Mouse (Mus musculus): ENCODE results near the gene Zdhhc9. TPM values are rescaled to one million over a fixed set of nuclear protein-coding genes. Genes with fewer than 3 reads are reported as not detected.

The Zdhhc9 gene
- polyA plus RNA-seq, 1 experiment = 0.29 TPM

GRCm38 (mm10) chrX:48193235-48194152 lies 15.2 kb downstream of the Zdhhc9 start:
- peaks cover 2% of the 10 kb centered on the region; the same call in 1 of the 2 replicates for H3K36me3 ChIP-seq (ENCODE audit: control insufficient read depth)

GRCm38 (mm10) chrX:48191261-48191660 lies 17.4 kb downstream of the Zdhhc9 start:
- TF ChIP-seq GATA1 (IDR thresholded peaks at IDR 0.05; ENCODE audit: low read length) (no peak), TAL1 (IDR thresholded peaks at IDR 0.05; ENCODE audit: low read length) (no peak)
- no peaks in the 10 kb centered on the region for H3K4me1 ChIP-seq (ENCODE audit: control insufficient read depth)
- no peaks in the 10 kb centered on the region for H3K9me3 ChIP-seq (ENCODE audit: control insufficient read depth, low read length)
- H3K36me3 ChIP-seq (ENCODE audit: control insufficient read depth) = peaks cover 2% of the 10 kb centered on the region; the same call in 1 of the 2 replicates
- no peak overlapping the region for H3K4me3 ChIP-seq (replicated peaks)
- no peaks in the 10 kb centered on the region for H3K27me3 ChIP-seq (ENCODE audit: control insufficient read depth)

More at GRCm38 (mm10) chrX:48193235-48194152, 15.2 kb downstream of the Zdhhc9 start:
- H3K4me1 ChIP-seq (ENCODE audit: control insufficient read depth) = no peaks in the 10 kb centered on the region
- H3K4me3 ChIP-seq (replicated peaks) = no peak overlapping the region
- no peaks in the 10 kb centered on the region for H3K9me3 ChIP-seq (ENCODE audit: control insufficient read depth, low read length)
- H3K27me3 ChIP-seq (ENCODE audit: control insufficient read depth) = no peaks in the 10 kb centered on the region
- TF ChIP-seq GATA1 (IDR thresholded peaks at IDR 0.05; ENCODE audit: low read length) (no peak), TAL1 (IDR thresholded peaks at IDR 0.05; ENCODE audit: low read length) (no peak)

- Histone ChIP-seq H3K4me1 (ENCODE audit: control insufficient read depth) (no peaks in the 10 kb centered on the region), H3K4me3 (replicated peaks) (no peak overlapping the region), H3K27me3 (ENCODE audit: control insufficient read depth) (no peaks in the 10 kb centered on the region), H3K36me3 (ENCODE audit: control insufficient read depth) (no peaks in the 10 kb centered on the region; the same call in 1 of the 2 replicates), H3K9me3 (ENCODE audit: control insufficient read depth, low read length) (no peaks in the 10 kb centered on the region)
- TF ChIP-seq GATA1 (IDR thresholded peaks at IDR 0.05; ENCODE audit: low read length) (no peak), TAL1 (IDR thresholded peaks at IDR 0.05; ENCODE audit: low read length) (no peak)
These were observed 24.0 kb downstream of the Zdhhc9 start for GRCm38 (mm10) chrX:48184703-48185102.

- no peaks in the 10 kb centered on the region for H3K27me3 ChIP-seq (ENCODE audit: control insufficient read depth)
- no peaks in the 10 kb centered on the region for H3K9me3 ChIP-seq (ENCODE audit: control insufficient read depth, low read length)
- H3K4me3 ChIP-seq (replicated peaks) = no peak overlapping the region
- TF ChIP-seq GATA1 (IDR thresholded peaks at IDR 0.05; ENCODE audit: low read length) = no peak
- H3K4me1 ChIP-seq (ENCODE audit: control insufficient read depth) = no peaks in the 10 kb centered on the region
- H3K36me3 ChIP-seq (ENCODE audit: control insufficient read depth) = no peaks in the 10 kb centered on the region; the same call in 1 of the 2 replicates
These were observed 26.8 kb downstream of the Zdhhc9 start for GRCm38 (mm10) chrX:48181844-48182243.

- no peak for TF ChIP-seq GATA1 (IDR thresholded peaks at IDR 0.05; ENCODE audit: low read length)
- no peak for TF ChIP-seq TAL1 (IDR thresholded peaks at IDR 0.05; ENCODE audit: low read length)
These were observed 38.3 kb downstream of the Zdhhc9 start for GRCm38 (mm10) chrX:48170368-48170767.

GRCm38 (mm10) chrX:48169892-48170291 lies 38.8 kb downstream of the Zdhhc9 start:
- Histone ChIP-seq H3K27me3 (ENCODE audit: control insufficient read depth) (no peaks in the 10 kb centered on the region), H3K9me3 (ENCODE audit: control insufficient read depth, low read length) (peaks cover under 1% of the 10 kb centered on the region; the same call in 1 of the 2 replicates), H3K36me3 (ENCODE audit: control insufficient read depth) (peaks cover under 1% of the 10 kb centered on the region), H3K4me3 (replicated peaks) (no peak overlapping the region), H3K4me1 (ENCODE audit: control insufficient read depth) (no peaks in the 10 kb centered on the region)
- no peak for TF ChIP-seq TAL1 (IDR thresholded peaks at IDR 0.05; ENCODE audit: low read length)
- TF ChIP-seq GATA1 (IDR thresholded peaks at IDR 0.05; ENCODE audit: low read length) = no peak

More at GRCm38 (mm10) chrX:48170368-48170767, 38.3 kb downstream of the Zdhhc9 start:
- Histone ChIP-seq H3K4me1 (ENCODE audit: control insufficient read depth) (no peaks in the 10 kb centered on the region), H3K9me3 (ENCODE audit: control insufficient read depth, low read length) (peaks cover 5% of the 10 kb centered on the region), H3K36me3 (ENCODE audit: control insufficient read depth) (peaks cover 5% of the 10 kb centered on the region), H3K27me3 (ENCODE audit: control insufficient read depth) (no peaks in the 10 kb centered on the region; the same call in 1 of the 2 replicates), H3K4me3 (replicated peaks) (no peak overlapping the region)

GRCm38 (mm10) chrX:48158229-48158919 lies 50.3 kb downstream of the Zdhhc9 start:
- Histone ChIP-seq H3K9me3 (ENCODE audit: control insufficient read depth, low read length) (no peaks in the 10 kb centered on the region), H3K4me1 (ENCODE audit: control insufficient read depth) (peaks cover 14% of the 10 kb centered on the region), H3K27me3 (ENCODE audit: control insufficient read depth) (no peaks in the 10 kb centered on the region), H3K36me3 (ENCODE audit: control insufficient read depth) (no peaks in the 10 kb centered on the region), H3K4me3 (replicated peaks) (no peak overlapping the region)
- TF ChIP-seq TAL1 (IDR thresholded peaks at IDR 0.05; ENCODE audit: low read length) = no peak
- no peak for TF ChIP-seq GATA1 (IDR thresholded peaks at IDR 0.05; ENCODE audit: low read length)

- H3K4me3 ChIP-seq (replicated peaks) = no peak overlapping the region
- H3K36me3 ChIP-seq (ENCODE audit: control insufficient read depth) = no peaks in the 10 kb centered on the region
- TF ChIP-seq GATA1 (IDR thresholded peaks at IDR 0.05; ENCODE audit: low read length) (no peak), TAL1 (IDR thresholded peaks at IDR 0.05; ENCODE audit: low read length) (no peak)
- H3K9me3 ChIP-seq (ENCODE audit: control insufficient read depth, low read length) = no peaks in the 10 kb centered on the region
- H3K27me3 ChIP-seq (ENCODE audit: control insufficient read depth) = no peaks in the 10 kb centered on the region
- peaks cover 23% of the 10 kb centered on the region for H3K4me1 ChIP-seq (ENCODE audit: control insufficient read depth)
These were observed 51.3 kb downstream of the Zdhhc9 start for GRCm38 (mm10) chrX:48157396-48157795.

- Histone ChIP-seq H3K4me1 (ENCODE audit: control insufficient read depth) (peaks cover 23% of the 10 kb centered on the region), H3K4me3 (replicated peaks) (no peak overlapping the region), H3K36me3 (ENCODE audit: control insufficient read depth) (no peaks in the 10 kb centered on the region), H3K27me3 (ENCODE audit: control insufficient read depth) (no peaks in the 10 kb centered on the region), H3K9me3 (ENCODE audit: control insufficient read depth, low read length) (no peaks in the 10 kb centered on the region)
- TF ChIP-seq GATA1 (IDR thresholded peaks at IDR 0.05; ENCODE audit: low read length) = no peak
- no peak for TF ChIP-seq TAL1 (IDR thresholded peaks at IDR 0.05; ENCODE audit: low read length)
These were observed 53.2 kb downstream of the Zdhhc9 start for GRCm38 (mm10) chrX:48155489-48155888.

Measured in erythroblast, embryonic 14.5 days (primary cell).